Mouse (Mus musculus) colon, adult 2 months (tissue): ENCODE data around the gene Nfxl1. TPM values are rescaled to one million over a fixed set of nuclear protein-coding genes. Genes with fewer than 3 reads are reported as not detected.

Experiments used
- polyA plus RNA-seq: library from polyadenylated mRNA; depleted of rRNA; stranded (reverse); fragments of >200 nt; gene quantifications from 2 replicates; pipeline ENCODE4 v1.2.3, GENCODE M21; 2012; rRNA removed

Gene Nfxl1
- 4.6 and 5.0 TPM in 2 replicates for polyA plus RNA-seq

DNA sequence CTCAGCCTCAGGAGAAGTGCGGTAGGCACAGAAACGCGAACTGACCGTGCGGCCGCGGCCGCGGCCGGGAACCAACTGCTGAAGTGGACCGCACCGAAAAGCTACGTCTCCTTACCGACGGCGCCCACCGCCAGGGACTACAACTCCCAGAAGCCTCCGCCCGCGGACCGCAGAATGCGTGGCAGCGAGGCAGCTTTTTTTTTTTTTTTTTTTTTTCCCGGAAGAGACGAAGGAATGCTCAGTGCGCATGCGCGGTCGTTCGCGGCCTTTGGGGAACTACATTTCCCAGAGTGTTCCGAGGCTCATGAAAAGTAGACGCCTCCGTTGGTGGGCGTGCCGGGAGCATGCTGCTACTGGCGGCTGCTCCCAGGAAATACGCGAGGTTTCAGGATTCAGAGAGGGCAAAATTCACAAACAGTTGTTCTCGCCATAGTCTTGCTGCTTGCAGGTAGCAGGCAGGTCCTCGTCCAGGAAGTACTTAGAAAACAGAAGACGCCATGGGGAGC, at the start of gene Nfxl1:
TSS of gene Nfxl1 (minus strand) at position 141 of the 506 bp plus-strand sequence.

DNA sequence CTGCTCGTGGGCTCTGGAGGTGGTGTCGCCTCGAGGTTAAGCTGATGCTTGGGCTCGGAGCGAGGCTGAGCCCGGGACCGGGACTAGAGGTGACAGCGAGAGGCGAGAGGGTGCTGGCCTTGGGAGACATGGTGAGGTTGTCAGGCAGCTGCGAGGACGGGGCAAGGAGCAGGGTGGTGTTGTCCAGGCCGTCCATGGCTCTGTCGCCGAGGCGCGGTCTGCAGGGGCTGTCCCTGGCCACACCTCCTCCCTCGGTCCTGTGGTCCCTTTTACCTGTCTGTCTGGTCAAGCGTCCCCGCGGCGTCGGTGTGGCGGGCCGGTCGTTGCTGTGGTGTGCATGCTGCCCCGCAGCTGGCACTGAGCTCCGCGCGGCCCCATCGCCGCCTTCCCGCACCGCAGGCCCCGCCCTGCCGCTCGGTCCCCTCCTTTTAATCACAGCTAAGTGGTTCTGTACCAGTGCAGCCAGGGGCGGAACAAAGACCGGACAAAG, 27.8 kb upstream of the Nfxl1 start, which contains the start of gene Gm5868:
TSS of gene Gm5868 (minus strand) at position 360 of the 490 bp plus-strand sequence.

GRCm38 (mm10) chr5:72580970-72581332, 21.5 kb upstream of the Nfxl1 start, which contains the start of gene Zar1:
Zar1 (minus strand) TSS chr5:72581254.

GRCm38 (mm10) chr5:72503531-72504523, 55.7 kb downstream of the Nfxl1 start, which contains the start of gene Corin:
Corin (minus strand) TSS chr5:72504473.

Other genes with a start within 250 kb of the Nfxl1 start
- gene Corin, start 55.2 kb downstream of the Nfxl1 start, polyA plus RNA-seq: not detected in 2 replicates
- not detected in 2 replicates for gene Zar1, start 21.6 kb upstream of the Nfxl1 start, polyA plus RNA-seq
- not detected in 2 replicates for gene Gm5868, start 27.9 kb upstream of the Nfxl1 start, polyA plus RNA-seq
- gene Cnga1, start 84.6 kb upstream of the Nfxl1 start, polyA plus RNA-seq: not detected in 2 replicates
- gene Nipal1, start 88.1 kb upstream of the Nfxl1 start, polyA plus RNA-seq: 5.6 and 7.4 TPM in 2 replicates
- 0.14 and 0.20 TPM in 2 replicates for gene Txk, start 193.1 kb upstream of the Nfxl1 start, polyA plus RNA-seq